Mouse (Mus musculus): ENCODE results near the gene Phf20. TPM values are rescaled to one million over a fixed set of nuclear protein-coding genes. Genes with fewer than 3 reads are reported as not detected.
A peak's percentile ranks its signal among the peaks of the same experiment; 100 is the strongest.
"Not testable (repeated sequence)": the region's sequence is repeated elsewhere in the genome, so short reads cannot be mapped to it uniquely, and the experiment has no call there.

Phf20 gene
- polyA plus RNA-seq, 1 experiment from 2014 or later = 16.5 TPM

GRCm38 (mm10) chr2:156180824-156181590, 15.3 kb upstream of the Phf20 start:
- ATAC-seq (ENCODE audit: low read depth) (no peak), DNase-seq (no peak)
- Histone ChIP-seq H3K4me1 (replicated peaks) (peaks cover 36% of the 10 kb centered on the region), H3K9ac (peak overlapping the region; percentile 77), H3K27ac (peak overlapping the region; percentile 98), H3K9me3 (replicated peaks) (no peaks in the 10 kb centered on the region), H3K4me3 (replicated peaks) (peak overlapping the region; percentile 100), H3K36me3 (peaks cover 28% of the 10 kb centered on the region), H3K4me2 (peak overlapping the region; percentile 75), H3K27me3 (no peaks in the 10 kb centered on the region)
- WGBS (ENCODE audit: insufficient replicate concordance) = 11% methylated on average over 8 of the region's 8 CpGs

GRCm38 (mm10) chr2:156181592-156181991, 14.7 kb upstream of the Phf20 start:
- no peaks in the 10 kb centered on the region for H3K9me3 ChIP-seq (replicated peaks)
- H3K27ac ChIP-seq = peak overlapping the region; percentile 98
- peak overlapping the region; percentile 75 for H3K4me2 ChIP-seq
- no peak for DNase-seq
- peaks cover 34% of the 10 kb centered on the region for H3K4me1 ChIP-seq (replicated peaks)
- no peak for ATAC-seq (ENCODE audit: low read depth)
- H3K27me3 ChIP-seq = no peaks in the 10 kb centered on the region
- H3K36me3 ChIP-seq = peaks cover 22% of the 10 kb centered on the region
- 85% methylated on average over 2 of the region's 2 CpGs for WGBS (ENCODE audit: insufficient replicate concordance)
- H3K9ac ChIP-seq = peak overlapping the region; percentile 77
- peak overlapping the region; percentile 100 for H3K4me3 ChIP-seq (replicated peaks)

- not testable (repeated sequence) for H3K9ac ChIP-seq; DNase-seq; H3K9me3 ChIP-seq (replicated peaks); H3K4me2 ChIP-seq; H3K27me3 ChIP-seq; H3K36me3 ChIP-seq; ATAC-seq (ENCODE audit: low read depth); H3K27ac ChIP-seq; H3K4me3 ChIP-seq (replicated peaks)
- 42% methylated on average over 7 of the region's 7 CpGs for WGBS (ENCODE audit: insufficient replicate concordance)
- H3K4me1 ChIP-seq (replicated peaks) = peaks cover 12% of the 10 kb centered on the region
These were observed 7.0 kb upstream of the Phf20 start for GRCm38 (mm10) chr2:156189241-156189640.

- Histone ChIP-seq H3K4me2 (peak overlapping the region; percentile 43), H3K4me3 (replicated peaks) (no peak overlapping the region), H3K27me3 (no peaks in the 10 kb centered on the region), H3K9ac (peak overlapping the region; percentile 42; the same call in 1 of the 2 replicates), H3K4me1 (replicated peaks) (peaks cover 20% of the 10 kb centered on the region), H3K9me3 (replicated peaks) (no peaks in the 10 kb centered on the region), H3K27ac (peak overlapping the region; percentile 13), H3K36me3 (no peaks in the 10 kb centered on the region)
- no peak for DNase-seq
- WGBS (ENCODE audit: insufficient replicate concordance) = 27% methylated on average over 14 of the region's 14 CpGs
- peak; percentile 58; the same call in 1 of the 2 replicates for ATAC-seq (ENCODE audit: low read depth)
These were observed 6.0 kb upstream of the Phf20 start for GRCm38 (mm10) chr2:156190004-156190896.

- ATAC-seq (ENCODE audit: low read depth) (no peak), DNase-seq (no peak)
- Histone ChIP-seq H3K9me3 (replicated peaks) (no peaks in the 10 kb centered on the region), H3K27me3 (no peaks in the 10 kb centered on the region), H3K36me3 (no peaks in the 10 kb centered on the region), H3K4me1 (replicated peaks) (peaks cover 28% of the 10 kb centered on the region), H3K4me2 (no peak overlapping the region), H3K9ac (no peak overlapping the region), H3K27ac (no peak overlapping the region), H3K4me3 (replicated peaks) (no peak overlapping the region)
- 77% methylated on average over 2 of the region's 2 CpGs for WGBS (ENCODE audit: insufficient replicate concordance)
These were observed 4.7 kb upstream of the Phf20 start for GRCm38 (mm10) chr2:156191540-156191939.

GRCm38 (mm10) chr2:156192068-156192467, 4.2 kb upstream of the Phf20 start:
- H3K36me3 ChIP-seq = no peaks in the 10 kb centered on the region
- no peak overlapping the region for H3K27ac ChIP-seq
- H3K4me2 ChIP-seq = no peak overlapping the region
- ATAC-seq (ENCODE audit: low read depth) (no peak), DNase-seq (no peak)
- peaks cover 30% of the 10 kb centered on the region for H3K4me1 ChIP-seq (replicated peaks)
- no peak overlapping the region for H3K4me3 ChIP-seq (replicated peaks)
- no peaks in the 10 kb centered on the region for H3K9me3 ChIP-seq (replicated peaks)
- 77% methylated on average over 2 of the region's 2 CpGs for WGBS (ENCODE audit: insufficient replicate concordance)
- H3K27me3 ChIP-seq = no peaks in the 10 kb centered on the region
- H3K9ac ChIP-seq = no peak overlapping the region

- Histone ChIP-seq H3K27ac (no peak overlapping the region), H3K36me3 (no peaks in the 10 kb centered on the region), H3K4me1 (replicated peaks) (peaks cover 42% of the 10 kb centered on the region), H3K4me3 (replicated peaks) (no peak overlapping the region), H3K27me3 (no peaks in the 10 kb centered on the region), H3K9me3 (replicated peaks) (no peaks in the 10 kb centered on the region), H3K4me2 (no peak overlapping the region), H3K9ac (no peak overlapping the region)
- DNase-seq = no peak
- ATAC-seq (ENCODE audit: low read depth) = no peak
- 74% methylated on average over 3 of the region's 3 CpGs for WGBS (ENCODE audit: insufficient replicate concordance)
These were observed 3.0 kb upstream of the Phf20 start for GRCm38 (mm10) chr2:156193066-156193862.

GRCm38 (mm10) chr2:156194571-156194970, 1.7 kb upstream of the Phf20 start:
- Histone ChIP-seq H3K4me3 (replicated peaks) (no peak overlapping the region), H3K4me1 (replicated peaks) (peaks cover 55% of the 10 kb centered on the region), H3K27ac (no peak overlapping the region), H3K9ac (no peak overlapping the region), H3K27me3 (no peaks in the 10 kb centered on the region), H3K36me3 (peaks cover 3% of the 10 kb centered on the region; the same call in 1 of the 2 replicates), H3K9me3 (replicated peaks) (no peaks in the 10 kb centered on the region), H3K4me2 (no peak overlapping the region)
- ATAC-seq (ENCODE audit: low read depth) (no peak), DNase-seq (no peak)

- 6% methylated on average over 17 of the region's 17 CpGs for WGBS (ENCODE audit: insufficient replicate concordance)
- H3K36me3 ChIP-seq = peaks cover 19% of the 10 kb centered on the region
- no peaks in the 10 kb centered on the region for H3K9me3 ChIP-seq (replicated peaks)
- peaks cover 45% of the 10 kb centered on the region for H3K4me1 ChIP-seq (replicated peaks)
- no peak for DNase-seq
- H3K9ac ChIP-seq = peak overlapping the region; percentile 85
- H3K27me3 ChIP-seq = no peaks in the 10 kb centered on the region
- peak overlapping the region; percentile 92 for H3K4me2 ChIP-seq
- peak overlapping the region; percentile 73 for H3K4me3 ChIP-seq (replicated peaks)
- ATAC-seq (ENCODE audit: low read depth) = no peak
- peak overlapping the region; percentile 94 for H3K27ac ChIP-seq
These were observed 1.1 kb downstream of the Phf20 start for GRCm38 (mm10) chr2:156197129-156197911.

GRCm38 (mm10) chr2:156199944-156200343, 3.7 kb downstream of the Phf20 start:
- Histone ChIP-seq H3K4me2 (no peak overlapping the region), H3K9me3 (replicated peaks) (no peaks in the 10 kb centered on the region), H3K27me3 (no peaks in the 10 kb centered on the region), H3K27ac (no peak overlapping the region), H3K4me1 (replicated peaks) (peaks cover 51% of the 10 kb centered on the region), H3K9ac (no peak overlapping the region), H3K36me3 (peaks cover 29% of the 10 kb centered on the region), H3K4me3 (replicated peaks) (no peak overlapping the region)
- WGBS (ENCODE audit: insufficient replicate concordance) = 57% methylated on average over 3 of the region's 3 CpGs
- DNase-seq (no peak), ATAC-seq (ENCODE audit: low read depth) (no peak)

Measured in liver, embryonic 13.5 days (tissue).